Mouse (Mus musculus) cerebellum, adult 2 months (tissue): ENCODE measurements at regions not wholly inside any gene's neighbourhood (a gene's known extent, or its start where the extent isn't known, plus 50 kb on each side); places are given as distances from the start of the nearest gene placed in this dataset.

Experiments
- CTCF ChIP-seq: fragments of 200-500 bp; IDR thresholded peaks from 2 replicates; pipeline ENCODE4 v1.5.1; 2011; ENCODE audit warnings: low read depth, mild to moderate bottlenecking, control low read depth, low read length, moderate library complexity, borderline replicate concordance; ENCODE audit not compliant: insufficient read depth
- POLR2A ChIP-seq: fragments of 200-500 bp; IDR thresholded peaks from 2 replicates; pipeline ENCODE4 v1.6.1; 2011; ENCODE audit warnings: low read length, control low read depth, borderline replicate concordance; ENCODE audit not compliant: insufficient read depth

DNA sequence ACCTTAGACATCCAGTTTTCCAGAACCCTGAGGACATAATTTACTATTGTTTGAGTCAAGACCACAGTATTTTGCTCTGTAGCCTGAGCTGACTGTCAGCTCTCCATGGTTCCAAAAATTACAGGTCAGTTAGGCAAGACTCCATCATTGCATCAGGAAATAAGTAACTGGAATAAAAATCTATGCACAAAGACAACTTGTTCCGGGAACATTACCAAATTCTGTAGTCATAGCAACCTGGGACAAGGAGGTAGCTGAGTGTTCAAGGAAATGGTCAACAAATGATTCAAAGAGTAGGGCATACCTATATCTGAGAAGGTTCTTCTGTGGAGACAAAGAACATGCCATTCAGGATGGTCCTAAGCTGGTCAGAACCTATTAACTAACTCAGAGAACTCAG, 867.3 kb downstream of the Kcnma1 start:
- TF ChIP-seq CTCF = no peak
- TF ChIP-seq POLR2A = no peak
